Mouse (Mus musculus) heart, embryonic 14.5 days (tissue): Measurements from ENCODE around the gene Pawr. TPM values are rescaled to one million over a fixed set of nuclear protein-coding genes. Genes with fewer than 3 reads are reported as not detected.

Experiments
- ATAC-seq: fragments of 200-750 bp; cut with Nextera tagmentation; 2 replicates; pipeline ENCODE4 v1.8.0; 2017; ENCODE audit warnings: low read depth, moderate TSS enrichment; ENCODE audit not compliant: insufficient number of reproducible peaks, insufficient read depth, low FRiP score
- H3K27ac ChIP-seq, 2 experiments: fragments of 200-500 bp in 1 of 2; fragments of 300-500 bp in 1 of 2; sonication (generic) in 1 of 2; replicated peaks in 1 of 2; 2 replicates each; pipeline ENCODE4 v1.5.1; 2012 to 2014; ENCODE audit warnings: low read depth in 2 of 2, low read length in 2 of 2, control low read depth in 1 of 2, mild to moderate bottlenecking in 1 of 2, mixed read lengths in 1 of 2; ENCODE audit not compliant: control insufficient read depth in 1 of 2, insufficient read depth in 1 of 2
- H3K27me3 ChIP-seq: fragments of 300-500 bp; sonication (generic); 2 replicates; pipeline ENCODE4 v1.6.1; 2014; ENCODE audit warnings: mild to moderate bottlenecking, low read length, control low read depth; ENCODE audit not compliant: control insufficient read depth, insufficient read depth
- H3K36me3 ChIP-seq: fragments of 300-500 bp; sonication (generic); 2 replicates; pipeline ENCODE4 v1.6.1; 2014; ENCODE audit warnings: mild to moderate bottlenecking, control low read depth, low read length, mixed read lengths; ENCODE audit not compliant: control insufficient read depth, insufficient read depth
- H3K4me1 ChIP-seq, 2 experiments: fragments of 200-500 bp in 1 of 2; fragments of 300-500 bp in 1 of 2; sonication (generic) in 1 of 2; 2 replicates each; pipeline ENCODE4 v1.6.1; 2012 to 2014; ENCODE audit warnings: low read length in 2 of 2, control low read depth in 1 of 2, mixed read lengths in 1 of 2; ENCODE audit not compliant: control insufficient read depth in 2 of 2, insufficient read depth in 2 of 2
- H3K4me2 ChIP-seq: fragments of 300-500 bp; sonication (generic); 2 replicates; pipeline ENCODE4 v1.6.1; 2014; ENCODE audit warnings: mild to moderate bottlenecking, low read length
- H3K4me3 ChIP-seq, 2 experiments: fragments of 200-500 bp in 1 of 2; fragments of 300-500 bp in 1 of 2; sonication (generic) in 1 of 2; 2 replicates each; pipeline ENCODE4 v1.5.1; 2012 to 2014; ENCODE audit warnings: low read length in 2 of 2, mild to moderate bottlenecking in 2 of 2, control low read depth in 1 of 2, low read depth in 1 of 2, moderate library complexity in 1 of 2; ENCODE audit not compliant: control insufficient read depth in 1 of 2, insufficient read depth in 1 of 2
- H3K9ac ChIP-seq: fragments of 300-500 bp; sonication (generic); 2 replicates; pipeline ENCODE4 v1.6.1; 2014; ENCODE audit warnings: mild to moderate bottlenecking, low read length
- H3K9me3 ChIP-seq: fragments of 300-500 bp; sonication (generic); 2 replicates; pipeline ENCODE4 v1.6.1; 2016; ENCODE audit warnings: low read length, control low read depth; ENCODE audit not compliant: control insufficient read depth
- WGBS: fragments of 180-500 bp; shearing (Covaris S2); extraction: QIAGEN DNeasy Blood & Tissue Kit; methylation state at CpG from one replicate; pipeline ENCODE4 v1.1.7; 2014; 5-methylcytosine and 5-hydroxymethylcytosine counted together
- polyA plus RNA-seq: library from polyadenylated mRNA; unstranded; fragments of >200 nt; fragmentation: Nextera tagmentation; extraction: Ambion mirVana; gene quantifications from 2 replicates; pipeline ENCODE4 v1.2.1, GENCODE M21; 2014

Gene Pawr
- polyA plus RNA-seq, 1 experiment from 2014 or later = 12.4 TPM

- Histone ChIP-seq H3K27me3 (no peaks in the 10 kb centered on the region), H3K36me3 (no peaks in the 10 kb centered on the region), H3K27ac (no peak overlapping the region), H3K4me2 (no peak overlapping the region), H3K4me1 (no peaks in the 10 kb centered on the region), H3K9ac (no peak overlapping the region), H3K4me3 (no peak overlapping the region), H3K9me3 (no peaks in the 10 kb centered on the region)
- 90% methylated on average over 7 of the region's 7 CpGs for WGBS
- no peak for ATAC-seq
These were observed 16.7 kb upstream of the Pawr start for GRCm38 (mm10) chr10:108315236-108315635.

DNA sequence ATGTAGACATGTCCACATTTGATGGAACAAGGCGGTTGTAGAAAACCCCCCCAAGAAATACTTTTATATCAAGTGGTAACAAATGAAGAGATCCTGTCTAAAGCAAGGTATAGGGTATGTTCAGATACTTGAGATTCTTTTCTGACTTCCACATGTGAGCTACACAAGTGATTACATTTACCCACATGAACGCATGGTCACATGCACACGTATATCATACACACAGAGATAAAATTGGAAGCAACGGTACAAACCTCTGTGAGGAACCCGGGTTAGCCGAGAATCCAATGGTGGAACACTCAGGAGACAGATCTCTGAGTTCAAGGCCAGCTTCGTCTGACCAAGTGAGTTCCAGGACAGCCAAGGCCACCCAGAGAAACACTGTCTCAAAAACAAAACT, 3.6 kb upstream of the Pawr start:
- Histone ChIP-seq H3K4me1 (no peaks in the 10 kb centered on the region), H3K27me3 (no peaks in the 10 kb centered on the region), H3K4me3 (no peak overlapping the region), H3K4me2 (no peak overlapping the region), H3K9ac (no peak overlapping the region), H3K9me3 (no peaks in the 10 kb centered on the region), H3K36me3 (no peaks in the 10 kb centered on the region), H3K27ac (no peak overlapping the region)
- WGBS = 81% methylated on average over 7 of the region's 7 CpGs
- no peak for ATAC-seq

DNA sequence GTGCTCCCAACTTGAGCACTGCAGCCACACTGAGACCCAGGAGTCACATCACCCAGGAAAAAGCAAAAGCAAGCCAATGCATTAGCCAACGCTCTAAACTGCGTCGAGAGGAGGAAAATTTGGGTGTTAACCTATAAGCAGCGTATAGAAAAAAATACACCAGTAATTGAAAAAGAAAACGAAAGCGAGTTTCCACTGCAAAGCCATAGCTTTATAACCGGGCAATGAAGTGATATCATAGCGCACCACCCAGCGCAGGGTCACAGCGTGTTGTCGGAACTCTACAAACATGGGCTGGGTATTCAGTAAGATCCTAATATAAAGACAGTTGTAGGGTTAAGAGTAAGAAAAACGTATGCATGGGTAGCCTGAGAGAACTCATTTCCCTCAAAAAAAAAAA, 2.9 kb upstream of the Pawr start:
- H3K4me3 ChIP-seq = no peak overlapping the region
- ATAC-seq = no peak
- no peak overlapping the region for H3K9ac ChIP-seq
- no peaks in the 10 kb centered on the region for H3K36me3 ChIP-seq
- H3K4me2 ChIP-seq = no peak overlapping the region
- no peaks in the 10 kb centered on the region for H3K9me3 ChIP-seq
- H3K27me3 ChIP-seq = no peaks in the 10 kb centered on the region
- WGBS = 88% methylated on average over 12 of the region's 12 CpGs
- H3K27ac ChIP-seq = no peak overlapping the region
- peaks cover 0 to 4% of the 10 kb centered on the region in 2 experiments; a peak in 1 of 4 replicates for H3K4me1 ChIP-seq

DNA sequence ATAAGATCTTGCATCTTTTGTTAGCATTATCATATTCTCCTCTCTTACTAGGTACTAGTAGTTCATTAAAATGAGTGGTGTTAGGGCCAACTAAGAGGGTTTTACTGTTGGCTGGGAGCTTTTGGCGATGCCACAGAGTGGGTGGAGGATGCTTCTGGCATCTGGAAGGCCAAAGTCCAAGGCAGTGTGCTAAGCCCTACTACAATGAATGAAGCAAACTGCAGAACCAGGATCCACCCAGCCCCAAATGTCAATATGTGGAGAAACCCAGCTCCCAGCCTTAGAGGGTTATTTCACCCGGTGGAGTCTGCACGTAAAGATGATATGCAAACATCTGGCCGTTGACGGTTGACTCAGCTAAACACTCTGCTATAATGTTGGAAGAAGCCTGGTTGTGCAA, 2.1 kb upstream of the Pawr start:
- Histone ChIP-seq H3K9me3 (no peaks in the 10 kb centered on the region), H3K27me3 (no peaks in the 10 kb centered on the region), H3K9ac (no peak overlapping the region), H3K36me3 (no peaks in the 10 kb centered on the region), H3K4me1 (peaks cover 0 to 8% of the 10 kb centered on the region in 2 experiments; a peak in 1 of 4 replicates), H3K4me2 (no peak overlapping the region), H3K27ac (no peak overlapping the region), H3K4me3 (no peak overlapping the region)
- 87% methylated on average over 5 of the region's 5 CpGs for WGBS
- ATAC-seq = no peak

DNA sequence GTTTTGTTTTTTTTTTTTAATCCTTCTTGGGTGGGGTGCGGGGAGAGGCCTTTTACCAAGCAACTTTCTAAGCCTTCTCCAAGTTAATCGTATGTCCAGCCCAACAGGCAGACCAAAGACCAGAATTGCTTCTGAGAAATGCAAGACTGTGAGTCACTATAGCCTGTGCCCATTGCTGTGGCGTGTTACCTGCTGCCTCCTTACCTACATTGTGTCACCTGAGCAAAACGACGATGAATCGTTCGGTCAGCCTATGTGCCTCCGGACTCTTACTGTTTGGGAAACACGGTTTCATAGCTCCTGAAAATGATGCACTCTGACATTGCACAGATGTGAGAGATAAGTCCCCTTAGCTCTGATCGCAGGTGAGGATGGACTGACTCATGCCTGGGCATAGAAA, 957 bp upstream of the Pawr start:
- peak overlapping the region; percentile 84 for H3K4me2 ChIP-seq
- no peak overlapping the region for H3K27ac ChIP-seq
- ATAC-seq = no peak
- WGBS = 15% methylated on average over 10 of the region's 10 CpGs
- H3K9ac ChIP-seq = no peak overlapping the region; the same call in 1 of the 2 replicates
- no peaks in the 10 kb centered on the region for H3K36me3 ChIP-seq
- no peaks in the 10 kb centered on the region for H3K9me3 ChIP-seq
- peaks cover 0 to 8% of the 10 kb centered on the region in 2 experiments; a peak in 1 of 4 replicates for H3K4me1 ChIP-seq
- no peaks in the 10 kb centered on the region for H3K27me3 ChIP-seq
- peak overlapping the region; percentile 66 to 97; a peak in 3 of 4 replicates for H3K4me3 ChIP-seq

GRCm38 (mm10) chr10:108332571-108333541, 935 bp downstream of the Pawr start:
- Histone ChIP-seq H3K27ac (peak overlapping the region; percentile 40 to 82), H3K4me2 (peak overlapping the region; percentile 84), H3K9me3 (no peaks in the 10 kb centered on the region), H3K4me3 (peak overlapping the region; percentile 66 to 97), H3K9ac (peak overlapping the region; percentile 87), H3K36me3 (0 out of 2 replicates have a peak, but pooled peaks cover 3% of the 10 kb centered on the region), H3K4me1 (peaks cover 0 to 8% of the 10 kb centered on the region in 2 experiments; a peak in 1 of 4 replicates), H3K27me3 (no peaks in the 10 kb centered on the region)
- WGBS = 1% methylated on average over 105 of the region's 129 CpGs
- ATAC-seq = peak; percentile 55

GRCm38 (mm10) chr10:108333642-108334041, 1.7 kb downstream of the Pawr start:
- peaks cover 0 to 8% of the 10 kb centered on the region in 2 experiments; a peak in 1 of 4 replicates for H3K4me1 ChIP-seq
- H3K27ac ChIP-seq = peak overlapping the region in 1 of 2 experiments; percentile 82; a peak in 1 of 4 replicates
- peak overlapping the region; percentile 66 to 97 for H3K4me3 ChIP-seq
- peak overlapping the region; percentile 87 for H3K9ac ChIP-seq
- 2% methylated on average over 12 of the region's 12 CpGs for WGBS
- H3K27me3 ChIP-seq = no peaks in the 10 kb centered on the region
- no peak for ATAC-seq
- H3K9me3 ChIP-seq = no peaks in the 10 kb centered on the region
- peak overlapping the region; percentile 84 for H3K4me2 ChIP-seq
- 0 out of 2 replicates have a peak, but pooled peaks cover 3% of the 10 kb centered on the region for H3K36me3 ChIP-seq
